In genomic region chr9:68724636-68725285, GRCm38 (mm10) we compare ENCODE assay signal across 13 mouse cellular contexts.
A peak's percentile ranks its signal among the peaks of the same experiment; 100 is the strongest.
DNase-seq lines count a peak whose midpoint lies in the region; ATAC-seq and TF ChIP-seq lines count a peak whose summit lies in the region.
"Had no signal": no experiment of that assay in that cellular context is flagged by ENCODE, and none has a peak within 500 bp of the region (broad histone marks: within the 10 kb centered on the region; RNA-seq: fewer than 3 reads in every experiment).

No protein-coding gene starts in this region.

- H3K9me3 ChIP-seq in heart, embryonic 15.5 days (replicated peaks) = no peaks in the 10 kb centered on the region
- no peaks in the 10 kb centered on the region for H3K9me3 ChIP-seq in lung, embryonic 15.5 days
- H3K9me3 ChIP-seq in intestine, postnatal 0 days (ENCODE audit: control insufficient read depth) = no peaks in the 10 kb centered on the region
- H3K9me3 ChIP-seq: limb, embryonic 12.5 days had no signal

- no peak overlapping the region for H3K4me3 ChIP-seq in heart, embryonic 15.5 days
- no peak overlapping the region for H3K4me3 ChIP-seq in lung, embryonic 15.5 days
- no peak overlapping the region for H3K4me3 ChIP-seq in intestine, postnatal 0 days (ENCODE audit: low read depth, low read length)
- H3K4me3 ChIP-seq: limb, embryonic 12.5 days had no signal

- no peak for DNase-seq in cerebellum, postnatal 4 days (ENCODE audit: low spot score in 2 of 2)
- peak; percentile 78 to 81 for DNase-seq in cerebellum, adult 18-20 months
- no peak for DNase-seq in MN1 (ENCODE audit: low spot score)
- DNase-seq: spleen, adult 18-20 months had no signal

- 0 out of 2 replicates have a peak overlapping the region, but pooled peaks have one; percentile 4 for H3K4me2 ChIP-seq in heart, embryonic 15.5 days
- H3K4me2 ChIP-seq in lung, embryonic 15.5 days = no peak overlapping the region
- H3K4me2 ChIP-seq in intestine, postnatal 0 days (replicated peaks; ENCODE audit: low read depth) = no peak overlapping the region
- H3K4me2 ChIP-seq: limb, embryonic 12.5 days had no signal

- H3K36me3 ChIP-seq in heart, embryonic 15.5 days = no peaks in the 10 kb centered on the region
- H3K36me3 ChIP-seq in lung, embryonic 15.5 days = no peaks in the 10 kb centered on the region
- H3K36me3 ChIP-seq in intestine, postnatal 0 days (ENCODE audit: control insufficient read depth, insufficient read depth) = no peaks in the 10 kb centered on the region
- H3K36me3 ChIP-seq: limb, embryonic 12.5 days had no signal

- 46% methylated on average over 8 of the region's 8 CpGs for WGBS in heart, embryonic 15.5 days
- WGBS in lung, embryonic 15.5 days = 46% methylated on average over 8 of the region's 8 CpGs
- WGBS in intestine, postnatal 0 days = 73% methylated on average over 8 of the region's 8 CpGs

- peak overlapping the region; percentile 25; the same call in 1 of the 2 replicates for H3K27ac ChIP-seq in heart, embryonic 15.5 days
- 0 out of 2 replicates have a peak overlapping the region, but pooled peaks have one; percentile 19 for H3K27ac ChIP-seq in lung, embryonic 15.5 days
- no peak overlapping the region for H3K27ac ChIP-seq in intestine, postnatal 0 days (ENCODE audit: low read depth, low read length)
- H3K27ac ChIP-seq: limb, embryonic 12.5 days had no signal

- no peak overlapping the region for H3K9ac ChIP-seq in heart, embryonic 15.5 days
- H3K9ac ChIP-seq in lung, embryonic 15.5 days = no peak overlapping the region
- H3K9ac ChIP-seq in intestine, postnatal 0 days (ENCODE audit: low read depth, low read length) = no peak overlapping the region
- H3K9ac ChIP-seq: limb, embryonic 12.5 days had no signal

- no peak for TF ChIP-seq CTCF in intestine, postnatal 0 days (IDR thresholded peaks at IDR 0.05; ENCODE audit: low read depth)

- no peaks in the 10 kb centered on the region for H3K27me3 ChIP-seq in heart, embryonic 15.5 days
- H3K27me3 ChIP-seq in lung, embryonic 15.5 days = no peaks in the 10 kb centered on the region
- no peaks in the 10 kb centered on the region for H3K27me3 ChIP-seq in intestine, postnatal 0 days (replicated peaks; ENCODE audit: control insufficient read depth, insufficient read depth, low read length)
- H3K27me3 ChIP-seq: limb, embryonic 12.5 days; Patski had no signal

- peaks cover 10% of the 10 kb centered on the region for H3K4me1 ChIP-seq in heart, embryonic 15.5 days (replicated peaks)
- 0 out of 2 replicates have a peak, but pooled peaks cover 5% of the 10 kb centered on the region for H3K4me1 ChIP-seq in lung, embryonic 15.5 days
- no peaks in the 10 kb centered on the region for H3K4me1 ChIP-seq in intestine, postnatal 0 days (replicated peaks; ENCODE audit: control insufficient read depth, insufficient read depth, low read length)

- peak; percentile 13; the same call in 1 of the 2 replicates for ATAC-seq in cerebellum, adult (ENCODE audit: insufficient number of reproducible peaks, low FRiP score, low TSS enrichment)
- no peak for ATAC-seq in heart, embryonic 15.5 days (replicated peaks; ENCODE audit: insufficient number of reproducible peaks, insufficient read depth, low FRiP score, low read depth)
- peak; percentile 70 for ATAC-seq in lung, embryonic 15.5 days (ENCODE audit: borderline replicate concordance, extremely low read depth, low FRiP score, low TSS enrichment)
- ATAC-seq in activated CD4-positive, CD25-positive, alpha-beta regulatory T cell, adult 4 months = no peak
- no peak for ATAC-seq in intestine, postnatal 0 days
- ATAC-seq: forebrain, embryonic 14.5 days; hindbrain, embryonic 16.5 days; Patski had no signal

Comparison
In these comparisons a context has a peak if more than half of its experiments do, and no peak if none do; other contexts are left out.
1. DNase-seq: peak in cerebellum, adult 18-20 months (2 of 2); none in cerebellum, postnatal 4 days (0 of 2) and MN1 (single experiment).
2. ATAC-seq: peak in cerebellum, adult (single experiment) and lung, embryonic 15.5 days (single experiment); none in heart, embryonic 15.5 days (single experiment), activated CD4-positive, CD25-positive, alpha-beta regulatory T cell, adult 4 months (single experiment) and intestine, postnatal 0 days (single experiment).